Mouse (Mus musculus) small intestine, adult 2 months (tissue): ENCODE results near the gene Mtmr4. TPM values are rescaled to one million over a fixed set of nuclear protein-coding genes. Genes with fewer than 3 reads are reported as not detected.

Experiments used
- H3K27ac ChIP-seq: fragments of 200-500 bp; 2 replicates; pipeline ENCODE4 v1.5.1; 2012; ENCODE audit warnings: low read depth, low read length, control low read depth, inconsistent platforms; ENCODE audit not compliant: insufficient read depth
- H3K27me3 ChIP-seq: fragments of 200-500 bp; 2 replicates; pipeline ENCODE4 v1.6.1; 2012; ENCODE audit warnings: mild to moderate bottlenecking, moderate library complexity, low read length, inconsistent platforms; ENCODE audit not compliant: control insufficient read depth, insufficient read depth
- H3K36me3 ChIP-seq: fragments of 200-500 bp; 2 replicates; pipeline ENCODE4 v1.6.1; 2012; ENCODE audit warnings: mild to moderate bottlenecking, low read length, control low read depth, inconsistent platforms; ENCODE audit not compliant: control insufficient read depth, insufficient read depth
- H3K4me1 ChIP-seq: fragments of 200-500 bp; 2 replicates; pipeline ENCODE4 v1.6.1; 2012; ENCODE audit warnings: low read length, inconsistent platforms, mixed read lengths; ENCODE audit not compliant: control insufficient read depth, insufficient read depth, insufficient read length
- H3K4me3 ChIP-seq: fragments of 200-500 bp; 2 replicates; pipeline ENCODE4 v1.5.1; 2012; ENCODE audit warnings: low read depth, mild to moderate bottlenecking, control low read depth, inconsistent platforms, low read length, moderate library complexity
- CTCF ChIP-seq: fragments of 200-500 bp; IDR thresholded peaks from 2 replicates; pipeline ENCODE4 v1.5.1; 2012; ENCODE audit warnings: low read depth, mild to moderate bottlenecking, control low read depth, inconsistent platforms, low read length, moderate library complexity, mixed read lengths; ENCODE audit not compliant: insufficient replicate concordance, insufficient read length; ENCODE audit errors: extremely low read depth
- POLR2A ChIP-seq: fragments of 200-500 bp; IDR thresholded peaks from 2 replicates; pipeline ENCODE4 v1.6.1; 2012; ENCODE audit warnings: low read depth, mild to moderate bottlenecking, control low read depth, inconsistent platforms, low read length, moderate library complexity
- WGBS: fragments of 180-500 bp; shearing (Covaris S2); methylation state at CpG from one replicate; pipeline ENCODE4 v1.1.7; 2018; 5-methylcytosine and 5-hydroxymethylcytosine counted together
- polyA plus RNA-seq: library from polyadenylated mRNA; depleted of rRNA; stranded (reverse); fragments of >200 nt; gene quantifications from 2 replicates; pipeline ENCODE4 v1.2.3, GENCODE M21; 2012

The Mtmr4 gene
- polyA plus RNA-seq, 1 experiment = 60.0 TPM

DNA sequence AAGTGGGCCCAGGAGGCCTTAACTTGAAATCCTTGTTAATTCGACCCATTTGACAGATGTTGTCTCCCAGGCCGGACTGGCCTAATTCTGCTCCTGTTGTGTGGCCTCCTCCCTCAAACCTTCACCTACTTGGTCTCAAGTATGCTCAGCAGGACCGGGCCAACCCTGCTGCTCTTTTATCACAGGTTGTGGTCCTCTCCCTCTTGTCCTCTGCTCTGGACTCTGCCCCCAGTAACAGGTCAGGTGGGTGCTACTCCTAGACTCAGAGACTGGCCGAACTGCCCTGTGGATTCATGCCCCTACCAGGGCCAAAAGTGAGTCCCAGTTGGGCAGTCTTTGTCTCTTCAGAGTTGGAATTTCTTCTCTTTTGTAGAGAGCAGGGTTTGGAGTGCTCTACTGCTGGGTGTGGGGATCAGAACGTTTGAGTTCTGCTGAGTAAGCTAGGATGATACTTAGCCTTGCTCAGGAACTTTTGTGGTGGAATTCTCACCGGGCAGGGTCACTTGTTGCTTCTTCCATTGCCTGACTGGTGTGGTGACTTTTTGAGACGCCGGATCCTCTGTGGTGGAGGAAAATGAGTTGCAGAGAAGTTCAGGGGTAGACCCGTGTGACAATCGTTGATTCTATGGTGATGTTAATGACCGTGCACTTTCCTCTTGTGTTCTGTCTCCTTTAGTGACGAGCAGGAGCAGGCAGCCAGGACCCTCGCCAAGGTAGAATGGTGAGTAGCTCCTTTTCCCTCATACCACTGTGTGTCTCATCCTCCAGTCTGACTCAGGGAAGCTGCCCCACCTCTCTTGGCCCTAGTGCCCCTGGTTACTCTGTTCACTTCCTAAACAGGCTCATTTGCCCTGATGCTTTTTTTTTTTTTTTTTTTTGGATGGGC lies 994 bp downstream of the Mtmr4 start:
- WGBS = 14% methylated on average over 13 of the region's 13 CpGs
- Histone ChIP-seq H3K4me3 (peak overlapping the region; percentile 70), H3K36me3 (peaks cover 12% of the 10 kb centered on the region), H3K4me1 (peaks cover 2% of the 10 kb centered on the region; the same call in 1 of the 2 replicates), H3K27me3 (no peaks in the 10 kb centered on the region), H3K27ac (peak overlapping the region; percentile 92)
- TF ChIP-seq POLR2A (peak; percentile 61; the same call in 1 of the 2 replicates), CTCF (no peak)

DNA sequence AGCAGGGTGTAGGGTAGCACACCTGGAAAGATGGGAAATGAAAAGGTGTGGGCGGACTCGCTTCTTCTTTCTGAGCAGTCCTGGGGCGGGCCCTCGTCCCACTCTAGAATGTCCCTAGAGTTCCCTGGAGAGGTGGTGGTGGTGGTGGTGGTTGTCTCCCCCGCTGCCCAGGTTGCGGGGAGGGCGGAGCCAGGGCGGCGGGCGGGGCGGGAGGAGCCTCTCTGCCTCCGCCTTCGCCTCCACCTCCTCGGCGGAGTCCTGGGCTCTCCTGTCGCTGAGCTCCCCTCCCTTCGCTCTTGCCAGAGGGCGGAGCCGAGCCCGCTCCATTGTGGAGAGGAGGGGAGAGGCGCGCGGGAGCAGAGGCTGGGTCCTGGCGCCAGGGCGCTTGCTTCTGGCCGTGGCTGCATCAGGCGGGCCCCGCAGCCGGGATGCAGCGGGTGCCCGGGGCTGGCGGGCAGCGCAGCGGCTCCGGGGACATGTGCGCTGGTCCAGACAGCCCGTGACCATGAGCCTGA lies 3.4 kb downstream of the Mtmr4 start:
- 1% methylated on average over 35 of the region's 37 CpGs for WGBS
- Histone ChIP-seq H3K27ac (peak overlapping the region; percentile 92), H3K4me1 (peaks cover 15% of the 10 kb centered on the region), H3K4me3 (peak overlapping the region; percentile 79), H3K36me3 (peaks cover 34% of the 10 kb centered on the region), H3K27me3 (no peaks in the 10 kb centered on the region)
- TF ChIP-seq CTCF = no peak
- TF ChIP-seq POLR2A = 0 out of 2 replicates have a peak, but pooled peaks have one; percentile 30

DNA sequence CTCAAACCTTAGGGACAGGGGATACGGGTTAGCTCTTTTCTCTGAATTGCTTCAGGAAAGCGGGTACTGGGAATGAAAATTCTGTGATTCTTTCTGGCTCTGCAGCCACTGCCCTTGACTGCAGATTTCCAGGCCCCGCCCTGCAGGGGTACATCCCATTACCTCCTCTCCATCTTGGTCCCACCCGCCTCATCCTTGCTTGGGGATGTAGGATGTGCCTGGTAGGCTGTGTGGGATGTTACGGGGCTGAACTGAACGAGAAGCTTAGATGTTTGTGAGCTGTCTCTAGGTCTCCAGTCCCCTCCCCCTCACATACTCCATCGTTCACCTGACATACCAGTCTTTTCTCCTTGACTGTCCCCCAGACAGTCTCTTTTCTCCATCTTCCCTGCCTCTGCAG lies 4.0 kb downstream of the Mtmr4 start:
- peak overlapping the region; percentile 13; the same call in 1 of the 2 replicates for H3K27ac ChIP-seq
- 32% methylated on average over 7 of the region's 7 CpGs for WGBS
- TF ChIP-seq POLR2A = no peak
- no peak for TF ChIP-seq CTCF

DNA sequence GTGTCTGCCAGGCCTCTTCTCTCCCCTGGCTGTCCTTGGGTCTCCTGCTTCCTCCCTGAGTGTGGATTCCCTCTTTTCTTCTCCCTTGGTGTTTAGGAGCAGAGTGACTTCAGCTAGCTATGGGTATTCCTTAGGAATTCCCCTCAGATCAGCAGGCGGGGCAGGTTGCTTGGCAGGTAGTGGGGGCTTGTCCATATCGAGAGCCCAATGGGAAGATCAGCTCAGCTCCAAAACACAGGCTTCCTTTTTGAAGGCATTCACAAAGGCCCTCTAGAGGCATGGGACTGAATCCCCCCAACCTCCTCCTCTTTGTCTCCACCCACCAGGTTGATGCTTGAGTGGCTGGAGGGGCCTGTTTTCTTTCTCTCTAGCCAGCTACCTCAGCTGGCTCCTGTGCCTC lies 4.5 kb downstream of the Mtmr4 start:
- Histone ChIP-seq H3K27me3 (no peaks in the 10 kb centered on the region), H3K27ac (no peak overlapping the region), H3K4me3 (peak overlapping the region; percentile 79; the same call in 1 of the 2 replicates), H3K4me1 (peaks cover 15% of the 10 kb centered on the region), H3K36me3 (peaks cover 44% of the 10 kb centered on the region)
- WGBS = 66% methylated on average over 2 of the region's 2 CpGs
- TF ChIP-seq CTCF (no peak), POLR2A (no peak)

More for the DNA sequence above, 4.0 kb downstream of the Mtmr4 start:
- Histone ChIP-seq H3K4me3 (peak overlapping the region; percentile 79), H3K27me3 (no peaks in the 10 kb centered on the region), H3K36me3 (peaks cover 40% of the 10 kb centered on the region), H3K4me1 (peaks cover 15% of the 10 kb centered on the region)

DNA sequence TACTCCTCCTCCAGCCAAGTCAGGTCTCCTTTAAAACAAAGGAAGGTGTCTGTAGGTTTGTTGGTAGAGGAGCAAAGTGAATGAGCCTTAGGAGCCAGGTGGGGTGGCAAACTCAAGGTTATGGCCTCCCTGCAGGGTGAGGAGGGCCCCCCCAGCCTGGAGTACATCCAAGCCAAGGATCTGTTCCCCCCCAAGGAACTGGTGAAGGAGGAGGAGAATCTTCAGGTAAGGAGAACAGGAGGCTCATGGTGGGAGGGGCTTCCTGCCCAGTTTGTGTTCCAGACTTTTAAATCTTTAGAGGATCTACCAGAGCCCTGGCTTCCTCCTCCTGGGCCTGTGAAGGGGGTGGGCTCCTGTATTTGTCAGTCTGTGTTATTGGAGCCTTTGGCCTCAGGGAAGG lies 5.1 kb downstream of the Mtmr4 start:
- no peaks in the 10 kb centered on the region for H3K27me3 ChIP-seq
- H3K27ac ChIP-seq = no peak overlapping the region
- no peak for TF ChIP-seq POLR2A
- TF ChIP-seq CTCF = no peak
- peaks cover 48% of the 10 kb centered on the region for H3K36me3 ChIP-seq
- H3K4me3 ChIP-seq = no peak overlapping the region
- H3K4me1 ChIP-seq = peaks cover 15% of the 10 kb centered on the region

DNA sequence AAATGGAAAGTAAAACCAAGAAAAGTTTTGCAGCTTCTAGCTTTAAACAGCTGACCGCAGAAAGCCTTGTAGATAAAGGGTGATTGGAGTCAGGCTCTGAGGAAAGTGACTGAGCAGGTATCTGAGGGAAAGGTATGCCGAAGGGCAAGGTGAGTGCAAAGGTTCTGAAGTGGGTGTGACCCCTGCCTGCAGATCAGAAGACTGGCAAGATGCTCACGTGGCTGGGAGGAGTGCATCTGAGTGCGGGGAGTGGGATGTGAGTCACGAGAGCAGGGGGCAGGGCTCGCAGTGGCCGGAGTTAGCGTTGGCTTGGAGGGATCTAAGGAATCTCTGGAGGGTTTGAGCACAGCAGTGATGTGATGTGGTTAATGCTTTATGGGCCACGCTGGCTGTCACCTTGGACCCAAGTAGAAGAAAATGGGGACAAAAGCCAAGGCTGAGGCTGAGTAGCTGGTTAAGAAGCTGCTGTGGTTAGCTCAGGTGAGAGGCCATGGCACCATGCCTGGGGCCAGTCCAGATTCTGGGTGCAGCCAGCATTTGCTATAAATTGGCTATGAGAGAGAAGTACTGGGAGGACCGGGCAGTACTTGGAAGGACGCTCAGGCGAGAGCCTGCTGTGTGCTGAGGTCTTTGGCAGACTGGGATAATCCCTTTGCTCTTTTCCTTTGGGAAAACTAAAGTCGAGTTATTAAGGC lies 7.6 kb downstream of the Mtmr4 start:
- Histone ChIP-seq H3K4me3 (no peak overlapping the region), H3K27ac (peak overlapping the region; percentile 65), H3K36me3 (peaks cover 71% of the 10 kb centered on the region), H3K27me3 (no peaks in the 10 kb centered on the region), H3K4me1 (peaks cover 15% of the 10 kb centered on the region)
- 65% methylated on average over 13 of the region's 13 CpGs for WGBS
- no peak for TF ChIP-seq POLR2A
- no peak for TF ChIP-seq CTCF

DNA sequence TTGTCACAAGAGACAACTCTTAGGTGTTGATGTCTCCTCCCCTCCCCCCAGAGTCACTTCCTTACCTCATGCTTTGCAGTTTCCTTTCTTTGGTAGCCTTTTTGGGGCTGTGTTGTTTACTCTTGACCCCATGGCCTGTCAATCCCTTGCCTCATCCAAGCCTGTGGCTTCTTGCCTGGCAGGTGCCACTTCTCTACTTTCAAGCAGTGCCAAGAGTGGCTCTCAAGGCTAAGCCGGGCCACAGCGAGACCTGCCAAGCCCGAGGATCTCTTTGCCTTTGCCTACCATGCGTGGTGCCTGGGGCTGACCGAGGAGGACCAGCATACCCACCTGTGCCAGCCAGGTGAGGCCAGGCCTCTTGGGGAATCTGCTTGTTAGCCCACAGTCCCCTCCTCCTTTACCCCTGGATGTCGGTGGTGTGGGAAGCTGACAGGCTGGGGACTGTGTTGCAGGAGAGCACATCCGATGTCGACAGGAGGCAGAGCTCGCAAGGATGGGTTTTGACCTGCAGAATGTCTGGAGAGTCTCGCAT lies 8.4 kb downstream of the Mtmr4 start:
- Histone ChIP-seq H3K4me1 (peaks cover 15% of the 10 kb centered on the region), H3K36me3 (peaks cover 78% of the 10 kb centered on the region), H3K4me3 (no peak overlapping the region), H3K27me3 (no peaks in the 10 kb centered on the region), H3K27ac (peak overlapping the region; percentile 58; the same call in 1 of the 2 replicates)
- WGBS = 93% methylated on average over 10 of the region's 10 CpGs
- no peak for TF ChIP-seq CTCF
- no peak for TF ChIP-seq POLR2A
